Mouse (Mus musculus): ENCODE data around the gene Axdnd1. TPM values are rescaled to one million over a fixed set of nuclear protein-coding genes. Genes with fewer than 3 reads are reported as not detected.

Axdnd1 gene
- polyA plus RNA-seq, 1 experiment from 2014 or later, result 0.12 TPM

- Histone ChIP-seq H3K9ac (ENCODE audit: low read length) (no peak overlapping the region), H3K4me3 (ENCODE audit: low read depth, low read length) (no peak overlapping the region), H3K36me3 (ENCODE audit: control insufficient read depth, insufficient read depth, low read length) (peaks cover 33% of the 10 kb centered on the region), H3K27ac (ENCODE audit: low read depth) (no peak overlapping the region), H3K4me2 (ENCODE audit: low read length) (no peak overlapping the region), H3K4me1 (replicated peaks; ENCODE audit: control insufficient read depth, insufficient read depth, low read length) (0 out of 2 replicates have a peak, but pooled peaks cover 3% of the 10 kb centered on the region), H3K27me3 (replicated peaks; ENCODE audit: control insufficient read depth, insufficient read depth, low read length) (no peaks in the 10 kb centered on the region), H3K9me3 (ENCODE audit: control insufficient read depth, low read length) (no peaks in the 10 kb centered on the region)
- ATAC-seq (replicated peaks; ENCODE audit: low FRiP score, low TSS enrichment, low read depth) (no peak), DNase-seq (ENCODE audit: low spot score) (no peak)
- WGBS, result 91% methylated on average over 4 of the region's 4 CpGs
Measured at GRCm38 (mm10) chr1:156460216-156460615, 39.3 kb upstream of the Axdnd1 start.

- Histone ChIP-seq H3K9ac (ENCODE audit: low read length) (no peak overlapping the region), H3K4me2 (ENCODE audit: low read length) (no peak overlapping the region), H3K4me1 (replicated peaks; ENCODE audit: control insufficient read depth, insufficient read depth, low read length) (0 out of 2 replicates have a peak, but pooled peaks cover 3% of the 10 kb centered on the region), H3K4me3 (ENCODE audit: low read depth, low read length) (no peak overlapping the region), H3K9me3 (ENCODE audit: control insufficient read depth, low read length) (no peaks in the 10 kb centered on the region), H3K27ac (ENCODE audit: low read depth) (no peak overlapping the region), H3K36me3 (ENCODE audit: control insufficient read depth, insufficient read depth, low read length) (peaks cover 30% of the 10 kb centered on the region), H3K27me3 (replicated peaks; ENCODE audit: control insufficient read depth, insufficient read depth, low read length) (no peaks in the 10 kb centered on the region)
- DNase-seq (ENCODE audit: low spot score), result no peak
- no peak for ATAC-seq (replicated peaks; ENCODE audit: low FRiP score, low TSS enrichment, low read depth)
- 53% methylated on average over 3 of the region's 3 CpGs for WGBS
Measured at GRCm38 (mm10) chr1:156459690-156460089, 38.7 kb upstream of the Axdnd1 start.

- Histone ChIP-seq H3K9me3 (ENCODE audit: control insufficient read depth, low read length) (no peaks in the 10 kb centered on the region), H3K36me3 (ENCODE audit: control insufficient read depth, insufficient read depth, low read length) (peaks cover 29% of the 10 kb centered on the region), H3K4me2 (ENCODE audit: low read length) (no peak overlapping the region), H3K4me1 (replicated peaks; ENCODE audit: control insufficient read depth, insufficient read depth, low read length) (0 out of 2 replicates have a peak, but pooled peaks cover 3% of the 10 kb centered on the region), H3K9ac (ENCODE audit: low read length) (no peak overlapping the region), H3K27me3 (replicated peaks; ENCODE audit: control insufficient read depth, insufficient read depth, low read length) (no peaks in the 10 kb centered on the region), H3K27ac (ENCODE audit: low read depth) (no peak overlapping the region), H3K4me3 (ENCODE audit: low read depth, low read length) (no peak overlapping the region)
- ATAC-seq (replicated peaks; ENCODE audit: low FRiP score, low TSS enrichment, low read depth), result no peak
- 67% methylated on average over 8 of the region's 8 CpGs for whole genome bisulfite sequencing
- no peak for DNase-seq (ENCODE audit: low spot score)
Measured at GRCm38 (mm10) chr1:156458391-156459060, 37.6 kb upstream of the Axdnd1 start.

- WGBS, result 89% methylated on average over 2 of the region's 2 CpGs
- no peak for ATAC-seq (replicated peaks; ENCODE audit: low FRiP score, low TSS enrichment, low read depth)
Measured at GRCm38 (mm10) chr1:156455005-156455758, 34.2 kb upstream of the Axdnd1 start.

GRCm38 (mm10) chr1:156454384-156454783 lies 33.4 kb upstream of the Axdnd1 start:
- 53% methylated on average over 7 of the region's 7 CpGs for WGBS
- Histone ChIP-seq H3K9ac (ENCODE audit: low read length) (no peak overlapping the region), H3K27me3 (replicated peaks; ENCODE audit: control insufficient read depth, insufficient read depth, low read length) (no peaks in the 10 kb centered on the region), H3K4me2 (ENCODE audit: low read length) (no peak overlapping the region), H3K4me1 (replicated peaks; ENCODE audit: control insufficient read depth, insufficient read depth, low read length) (0 out of 2 replicates have a peak, but pooled peaks cover 3% of the 10 kb centered on the region), H3K9me3 (ENCODE audit: control insufficient read depth, low read length) (no peaks in the 10 kb centered on the region), H3K36me3 (ENCODE audit: control insufficient read depth, insufficient read depth, low read length) (peaks cover 25% of the 10 kb centered on the region), H3K4me3 (ENCODE audit: low read depth, low read length) (no peak overlapping the region), H3K27ac (ENCODE audit: low read depth) (no peak overlapping the region; the same call in 1 of the 2 replicates)
- DNase-seq (ENCODE audit: low spot score), result no peak
- no peak for ATAC-seq (replicated peaks; ENCODE audit: low FRiP score, low TSS enrichment, low read depth)

More at GRCm38 (mm10) chr1:156455005-156455758, 34.2 kb upstream of the Axdnd1 start:
- Histone ChIP-seq H3K4me2 (ENCODE audit: low read length) (no peak overlapping the region), H3K4me3 (ENCODE audit: low read depth, low read length) (no peak overlapping the region), H3K27me3 (replicated peaks; ENCODE audit: control insufficient read depth, insufficient read depth, low read length) (no peaks in the 10 kb centered on the region), H3K9me3 (ENCODE audit: control insufficient read depth, low read length) (no peaks in the 10 kb centered on the region), H3K27ac (ENCODE audit: low read depth) (no peak overlapping the region; the same call in 1 of the 2 replicates), H3K4me1 (replicated peaks; ENCODE audit: control insufficient read depth, insufficient read depth, low read length) (0 out of 2 replicates have a peak, but pooled peaks cover 3% of the 10 kb centered on the region), H3K9ac (ENCODE audit: low read length) (no peak overlapping the region), H3K36me3 (ENCODE audit: control insufficient read depth, insufficient read depth, low read length) (peaks cover 25% of the 10 kb centered on the region)
- DNase-seq (ENCODE audit: low spot score), result no peak

- no peak overlapping the region for H3K9ac ChIP-seq (ENCODE audit: low read length)
- no peaks in the 10 kb centered on the region for H3K4me1 ChIP-seq (replicated peaks; ENCODE audit: control insufficient read depth, insufficient read depth, low read length)
- H3K9me3 ChIP-seq (ENCODE audit: control insufficient read depth, low read length), result no peaks in the 10 kb centered on the region
- 73% methylated on average over 10 of the region's 10 CpGs for WGBS
- no peak overlapping the region for H3K4me3 ChIP-seq (ENCODE audit: low read depth, low read length)
- H3K36me3 ChIP-seq (ENCODE audit: control insufficient read depth, insufficient read depth, low read length), result peaks cover 25% of the 10 kb centered on the region
- H3K27ac ChIP-seq (ENCODE audit: low read depth), result no peak overlapping the region
- ATAC-seq (replicated peaks; ENCODE audit: low FRiP score, low TSS enrichment, low read depth) (no peak), DNase-seq (ENCODE audit: low spot score) (no peak)
- H3K4me2 ChIP-seq (ENCODE audit: low read length), result no peak overlapping the region
- no peaks in the 10 kb centered on the region for H3K27me3 ChIP-seq (replicated peaks; ENCODE audit: control insufficient read depth, insufficient read depth, low read length)
Measured at GRCm38 (mm10) chr1:156453876-156454275, 32.9 kb upstream of the Axdnd1 start.

GRCm38 (mm10) chr1:156450478-156450877 lies 29.5 kb upstream of the Axdnd1 start:
- Histone ChIP-seq H3K27ac (ENCODE audit: low read depth) (no peak overlapping the region), H3K4me3 (ENCODE audit: low read depth, low read length) (no peak overlapping the region), H3K4me2 (ENCODE audit: low read length) (no peak overlapping the region), H3K4me1 (replicated peaks; ENCODE audit: control insufficient read depth, insufficient read depth, low read length) (no peaks in the 10 kb centered on the region), H3K36me3 (ENCODE audit: control insufficient read depth, insufficient read depth, low read length) (peaks cover 9% of the 10 kb centered on the region), H3K9ac (ENCODE audit: low read length) (no peak overlapping the region), H3K27me3 (replicated peaks; ENCODE audit: control insufficient read depth, insufficient read depth, low read length) (no peaks in the 10 kb centered on the region), H3K9me3 (ENCODE audit: control insufficient read depth, low read length) (no peaks in the 10 kb centered on the region)
- no peak for DNase-seq (ENCODE audit: low spot score)
- WGBS, result 54% methylated on average over 4 of the region's 4 CpGs
- no peak for ATAC-seq (replicated peaks; ENCODE audit: low FRiP score, low TSS enrichment, low read depth)

- ATAC-seq (replicated peaks; ENCODE audit: low FRiP score, low TSS enrichment, low read depth) (no peak), DNase-seq (ENCODE audit: low spot score) (no peak)
- H3K9me3 ChIP-seq (ENCODE audit: control insufficient read depth, low read length), result no peaks in the 10 kb centered on the region
- no peak overlapping the region for H3K27ac ChIP-seq (ENCODE audit: low read depth)
- H3K4me3 ChIP-seq (ENCODE audit: low read depth, low read length), result no peak overlapping the region
- H3K9ac ChIP-seq (ENCODE audit: low read length), result no peak overlapping the region
- peaks cover 11% of the 10 kb centered on the region for H3K36me3 ChIP-seq (ENCODE audit: control insufficient read depth, insufficient read depth, low read length)
- no peak overlapping the region for H3K4me2 ChIP-seq (ENCODE audit: low read length)
- H3K27me3 ChIP-seq (replicated peaks; ENCODE audit: control insufficient read depth, insufficient read depth, low read length), result no peaks in the 10 kb centered on the region
- 77% methylated on average over 17 of the region's 17 CpGs for WGBS
- H3K4me1 ChIP-seq (replicated peaks; ENCODE audit: control insufficient read depth, insufficient read depth, low read length), result no peaks in the 10 kb centered on the region
Measured at GRCm38 (mm10) chr1:156449691-156450090, 28.7 kb upstream of the Axdnd1 start.
